Mouse (Mus musculus) CH12.LX (cell line): Measurements from ENCODE around the gene Fbll1.

Source experiments
- CTCF ChIP-seq, 2 experiments: IDR thresholded peaks in 1 of 2; conservative IDR thresholded peaks in 1 of 2; 2 replicates each; pipeline ENCODE4 v1.5.1; 2011 to 2012; ENCODE audit warnings: low read depth in 2 of 2, low read length in 2 of 2, improper control_type of control experiment in 1 of 2, inconsistent platforms in 1 of 2, mild to moderate bottlenecking in 1 of 2, moderate library complexity in 1 of 2
- MAFK ChIP-seq: IDR thresholded peaks from 2 replicates; pipeline ENCODE4 v1.6.1; 2011; ENCODE audit warnings: low read length, improper control_type of control experiment; ENCODE audit not compliant: insufficient replicate concordance
- MAZ ChIP-seq: IDR thresholded peaks from 2 replicates; pipeline ENCODE4 v1.6.1; 2012; ENCODE audit warnings: low read depth, mild to moderate bottlenecking, inconsistent platforms, low read length, improper control_type of control experiment, moderate library complexity
- NELFE ChIP-seq: IDR thresholded peaks from 2 replicates; pipeline ENCODE4 v1.6.1; 2011; ENCODE audit warnings: low read depth, low read length, improper control_type of control experiment
- PAX5 ChIP-seq: IDR thresholded peaks from 2 replicates; pipeline ENCODE4 v1.6.1; 2012; ENCODE audit warnings: low read length, inconsistent platforms, mixed read lengths
- POLR2A ChIP-seq: IDR thresholded peaks from 2 replicates; pipeline ENCODE4 v1.6.1; 2011; ENCODE audit warnings: low read depth, mild to moderate bottlenecking, improper control_type of control experiment, low read length
- TCF12 ChIP-seq: IDR thresholded peaks from 2 replicates; pipeline ENCODE4 v1.6.1; 2014; ENCODE audit warnings: low read depth, mild to moderate bottlenecking, inconsistent platforms, low read length, improper control_type of control experiment
- UBTF ChIP-seq: IDR thresholded peaks from 2 replicates; pipeline ENCODE4 v1.6.1; 2012; ENCODE audit warnings: low read depth, mild to moderate bottlenecking, inconsistent platforms, low read length, improper control_type of control experiment, moderate library complexity
- USF1 ChIP-seq: IDR thresholded peaks from 2 replicates; pipeline ENCODE4 v1.6.1; 2014; ENCODE audit warnings: low read depth, mild to moderate bottlenecking, inconsistent platforms, low read length, improper control_type of control experiment

- TF ChIP-seq USF1, result no peak
- TF ChIP-seq CTCF (conservative IDR thresholded peaks at IDR 0.05 in 1 of 2, IDR thresholded peaks at IDR 0.05 in 1 of 2; ENCODE audit: low read depth in 2 of 2, low read length in 2 of 2), result no peak
- no peak for TF ChIP-seq UBTF
- TF ChIP-seq PAX5, result no peak
- no peak for TF ChIP-seq POLR2A
- TF ChIP-seq TCF12, result no peak
- TF ChIP-seq NELFE, result no peak
- no peak for TF ChIP-seq MAFK
- TF ChIP-seq MAZ, result no peak
These were observed 42.0 kb downstream of the Fbll1 start for GRCm38 (mm10) chr11:35756411-35757303.
